Mouse (Mus musculus) C2C12 (cell line): ENCODE data around the gene Ctf1.

Experiments
- CTCF ChIP-seq: IDR thresholded peaks from one replicate; pipeline ENCODE4 v1.5.1; 2011; ENCODE audit not compliant: control insufficient read depth, insufficient read depth, insufficient read length
- FOSL1 ChIP-seq: IDR thresholded peaks from one replicate; pipeline ENCODE4 v1.8.0; 2011; ENCODE audit warnings: mild to moderate bottlenecking, low read length; ENCODE audit not compliant: poor library complexity, insufficient read depth, severe bottlenecking
- MAX ChIP-seq: IDR thresholded peaks from one replicate; pipeline ENCODE4 v1.6.1; 2011; ENCODE audit warnings: mild to moderate bottlenecking, control low read depth
- USF1 ChIP-seq: IDR thresholded peaks from one replicate; pipeline ENCODE4 v1.6.1; 2011; ENCODE audit warnings: low read depth, mild to moderate bottlenecking, control low read depth, moderate library complexity

DNA sequence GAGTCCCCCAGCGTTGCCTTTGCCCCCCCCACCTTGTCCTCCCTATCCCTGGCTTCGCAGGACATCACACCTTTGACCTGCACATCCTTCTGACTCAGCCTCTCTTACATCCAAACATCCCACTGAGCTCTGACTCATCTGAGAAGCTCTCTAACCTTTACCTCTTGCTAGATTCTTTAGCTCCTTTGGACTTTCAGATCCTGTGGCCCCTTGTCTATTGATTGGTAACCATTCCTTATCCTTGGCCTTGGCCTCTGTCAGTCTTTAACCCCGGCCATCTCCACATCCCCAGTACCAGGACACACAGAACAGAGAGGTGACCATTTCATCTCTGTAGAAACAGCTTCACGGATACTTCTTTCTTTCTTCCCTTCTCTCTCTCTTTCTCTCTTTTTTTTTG, 17.6 kb downstream of the Ctf1 start:
- no peak for TF ChIP-seq CTCF
- TF ChIP-seq MAX, result no peak
- no peak for TF ChIP-seq FOSL1
- no peak for TF ChIP-seq USF1
